Mouse (Mus musculus): ENCODE data around the gene 4930558K02Rik.

DNA sequence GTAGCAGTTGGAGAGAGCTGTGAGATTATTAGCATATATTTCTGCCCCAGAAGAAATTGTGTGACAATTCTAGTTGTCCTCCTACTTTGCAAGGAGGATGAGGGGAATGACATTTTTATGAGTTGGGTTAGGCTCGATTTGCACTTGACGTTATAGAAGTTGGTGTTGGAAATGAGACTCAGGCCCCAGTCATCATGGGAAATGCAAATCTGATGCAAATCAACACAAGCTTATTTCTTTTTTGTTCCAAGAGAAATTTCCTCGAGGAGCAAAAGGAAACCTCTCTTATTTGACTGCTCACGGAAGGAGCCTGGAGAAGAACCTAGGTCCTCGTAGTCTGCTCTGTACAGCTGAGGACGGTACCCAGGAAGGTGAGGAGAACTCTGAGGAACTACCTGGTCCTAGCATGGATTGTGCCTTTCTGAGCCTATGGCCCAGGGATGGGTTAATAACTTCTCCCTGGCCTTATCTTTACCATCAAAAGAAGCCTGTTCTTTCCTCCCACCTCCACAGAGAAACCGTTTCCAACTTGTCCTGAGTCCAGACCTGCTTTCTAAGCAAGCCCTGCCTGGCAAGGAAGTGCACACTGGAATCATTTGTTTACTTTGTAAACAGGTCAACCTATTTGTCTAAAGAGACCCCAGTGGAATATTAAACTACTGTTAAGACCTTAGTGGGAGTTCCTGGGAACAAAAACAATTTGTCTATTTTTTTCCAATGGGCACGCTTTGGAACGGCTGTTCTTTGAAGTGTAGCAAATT, 76.6 kb downstream of the 4930558K02Rik start:
- no peak for TF ChIP-seq CTCF (IDR thresholded peaks at IDR 0.05)
- TF ChIP-seq EP300 (IDR thresholded peaks at IDR 0.05; ENCODE audit: insufficient read depth, low read depth, low read length), result no peak

Measured in heart, adult 2 months (tissue).